Mouse (Mus musculus): Measurements from ENCODE around the gene Tkt. TPM values are rescaled to one million over a fixed set of nuclear protein-coding genes. Genes with fewer than 3 reads are reported as not detected.

Tkt gene
- 253 and 281 TPM in 2 replicates for polyA plus RNA-seq (2012; rRNA removed)

GRCm38 (mm10) chr14:30548131-30548720 is at the start of gene Tkt:
Gene Tkt (plus strand): TSS chr14:30548359.

Other genes with a start within 250 kb of the Tkt start
- gene Dcp1a, start 68.8 kb upstream of the Tkt start, polyA plus RNA-seq (2012; rRNA removed): 13.1 and 14.4 TPM in 2 replicates
- gene Cacna1d, start 56.9 kb upstream of the Tkt start, polyA plus RNA-seq (2012; rRNA removed): 1.6 and 2.3 TPM in 2 replicates
- gene Prkcd, start 77.9 kb downstream of the Tkt start, polyA plus RNA-seq (2012; rRNA removed): 121 and 149 TPM in 2 replicates
- 3.9 and 4.0 TPM in 2 replicates for gene Rft1, start 106.0 kb downstream of the Tkt start, polyA plus RNA-seq (2012; rRNA removed)
- 0.03 and 0.12 TPM in 2 replicates for gene Sfmbt1, start 166.5 kb downstream of the Tkt start, polyA plus RNA-seq (2012; rRNA removed)